Mouse (Mus musculus): Measurements from ENCODE around the gene Fancc.

GRCm38 (mm10) chr13:63516535-63516934, 19.5 kb upstream of the Fancc start:
- TF ChIP-seq CTCF (IDR thresholded peaks at IDR 0.05; ENCODE audit: low read depth): no peak
- TF ChIP-seq EP300 (optimal IDR thresholded peaks at IDR 0.05): no peak

All from stomach, postnatal 0 days (tissue).